21 mouse cellular contexts compared by ENCODE assay signal in genomic region chr19:32599436-32599835, GRCm38 (mm10). TPM values are rescaled to one million over a fixed set of nuclear protein-coding genes. Genes with fewer than 3 reads are reported as not detected.
A peak's percentile ranks its signal among the peaks of the same experiment; 100 is the strongest.
DNase-seq lines count a peak whose midpoint lies in the region; ATAC-seq and TF ChIP-seq lines count a peak whose summit lies in the region.
"Had no signal": no experiment of that assay in that cellular context is flagged by ENCODE, and none has a peak within 500 bp of the region (broad histone marks: within the 10 kb centered on the region; RNA-seq: fewer than 3 reads in every experiment).

No protein-coding gene starts in this region.

- peak overlapping the region; percentile 79; the same call in 1 of the 2 replicates for H3K27ac ChIP-seq in kidney, adult 2 months (ENCODE audit: insufficient read depth, low read depth, low read length)
- 0 out of 2 replicates have a peak overlapping the region, but pooled peaks have one; percentile 44 for H3K27ac ChIP-seq in kidney, postnatal 0 days
- H3K27ac ChIP-seq in limb, embryonic 13.5 days = peak overlapping the region; percentile 58
- peak overlapping the region; percentile 28 for H3K27ac ChIP-seq in limb, embryonic 14.5 days (replicated peaks; ENCODE audit: low read depth, low read length)
- H3K27ac ChIP-seq: embryonic facial prominence, embryonic 13.5 days; forebrain, embryonic 12.5 days; hindbrain, embryonic 12.5 days had no signal

- peak; percentile 68 for DNase-seq in kidney, adult 2 months
- DNase-seq in kidney, postnatal 10 days = no peak
- DNase-seq in kidney, postnatal 0 days (ENCODE audit: low spot score) = no peak
- DNase-seq in kidney, adult 11 months = no peak
- no peak for DNase-seq in limb, embryonic 14.5 days (ENCODE audit: low spot score)
- no peak for DNase-seq in testis, postnatal 10 days (ENCODE audit: low spot score)
- DNase-seq: adrenal gland, adult 8-10 months; cerebellum, adult 11-12 months; cerebellum, adult 9-10 months; cerebellum, postnatal 25 days; gastrocnemius, postnatal 10 days; heart, adult 18-20 months; heart, postnatal 4 days had no signal

- peaks cover 38% of the 10 kb centered on the region for H3K4me1 ChIP-seq in kidney, adult 2 months (ENCODE audit: control insufficient read depth, insufficient read depth, low read length)
- H3K4me1 ChIP-seq in kidney, postnatal 0 days (replicated peaks; ENCODE audit: insufficient read depth, low read length) = no peaks in the 10 kb centered on the region
- H3K4me1 ChIP-seq in limb, embryonic 13.5 days = peaks cover 51% of the 10 kb centered on the region
- peaks cover 11% of the 10 kb centered on the region for H3K4me1 ChIP-seq in limb, embryonic 14.5 days (ENCODE audit: control insufficient read depth, insufficient read depth, low read length)
- H3K4me1 ChIP-seq: forebrain, embryonic 12.5 days had no signal

- no peak for TF ChIP-seq CTCF in kidney, adult 2 months (conservative IDR thresholded peaks at IDR 0.05; ENCODE audit: insufficient read depth, insufficient read length, low read depth, low read length)
- no peak for TF ChIP-seq CTCF in kidney, postnatal 0 days (IDR thresholded peaks at IDR 0.05; ENCODE audit: low read depth)

- no peak for TF ChIP-seq POLR2A in kidney, adult 2 months (IDR thresholded peaks at IDR 0.05; ENCODE audit: low read depth, low read length)
- no peak for TF ChIP-seq POLR2A in limb, embryonic 14.5 days (IDR thresholded peaks at IDR 0.05; ENCODE audit: borderline replicate concordance, extremely low read depth, insufficient read depth, insufficient read length)

- no peak overlapping the region for H3K4me2 ChIP-seq in kidney, postnatal 0 days (ENCODE audit: low read length)
- peak overlapping the region; percentile 72 for H3K4me2 ChIP-seq in limb, embryonic 13.5 days (replicated peaks)
- H3K4me2 ChIP-seq in limb, embryonic 14.5 days (replicated peaks; ENCODE audit: low read depth, low read length, severe bottlenecking) = peak overlapping the region; percentile 70
- H3K4me2 ChIP-seq: embryonic facial prominence, embryonic 13.5 days; forebrain, embryonic 12.5 days; heart, embryonic 11.5 days; hindbrain, embryonic 12.5 days had no signal

- H3K9ac ChIP-seq in kidney, postnatal 0 days (ENCODE audit: low read depth, low read length) = no peak overlapping the region
- H3K9ac ChIP-seq in limb, embryonic 13.5 days = no peak overlapping the region
- H3K9ac ChIP-seq in limb, embryonic 14.5 days (ENCODE audit: low read depth, low read length, severe bottlenecking) = no peak overlapping the region
- H3K9ac ChIP-seq: embryonic facial prominence, embryonic 13.5 days; forebrain, embryonic 12.5 days; hindbrain, embryonic 12.5 days had no signal

- H3K4me3 ChIP-seq in kidney, adult 2 months (ENCODE audit: insufficient read depth, low read depth, low read length) = no peak overlapping the region
- H3K4me3 ChIP-seq in kidney, postnatal 0 days (replicated peaks; ENCODE audit: low read depth, low read length) = no peak overlapping the region
- peak overlapping the region; percentile 68 for H3K4me3 ChIP-seq in limb, embryonic 13.5 days
- H3K4me3 ChIP-seq in limb, embryonic 14.5 days (replicated peaks; ENCODE audit: low read length) = peak overlapping the region; percentile 14
- H3K4me3 ChIP-seq: embryonic facial prominence, embryonic 13.5 days; forebrain, embryonic 12.5 days; hindbrain, embryonic 12.5 days had no signal

- H3K9me3 ChIP-seq in kidney, postnatal 0 days (replicated peaks; ENCODE audit: low read length) = no peaks in the 10 kb centered on the region
- H3K9me3 ChIP-seq in limb, embryonic 13.5 days = no peaks in the 10 kb centered on the region
- H3K9me3 ChIP-seq in limb, embryonic 14.5 days (ENCODE audit: control insufficient read depth, low read length) = no peaks in the 10 kb centered on the region
- H3K9me3 ChIP-seq: embryonic facial prominence, embryonic 13.5 days; forebrain, embryonic 12.5 days; G1E; hindbrain, embryonic 12.5 days had no signal

- no peaks in the 10 kb centered on the region for H3K36me3 ChIP-seq in kidney, adult 2 months (ENCODE audit: control insufficient read depth, insufficient read depth, low read length)
- H3K36me3 ChIP-seq in kidney, postnatal 0 days (ENCODE audit: insufficient read depth, low read length) = no peaks in the 10 kb centered on the region
- no peaks in the 10 kb centered on the region for H3K36me3 ChIP-seq in limb, embryonic 13.5 days
- no peaks in the 10 kb centered on the region for H3K36me3 ChIP-seq in limb, embryonic 14.5 days (ENCODE audit: control insufficient read depth, insufficient read depth, low read length)
- H3K36me3 ChIP-seq: embryonic facial prominence, embryonic 13.5 days; forebrain, embryonic 12.5 days; hindbrain, embryonic 12.5 days had no signal

- WGBS in kidney, adult 2 months = 26% methylated on average over 5 of the region's 5 CpGs
- 41% methylated on average over 5 of the region's 5 CpGs for WGBS in kidney, postnatal 0 days
- WGBS in limb, embryonic 13.5 days = 61% methylated on average over 5 of the region's 5 CpGs
- WGBS in limb, embryonic 14.5 days = 64% methylated on average over 5 of the region's 5 CpGs

- no peak for ATAC-seq in kidney, postnatal 0 days (replicated peaks; ENCODE audit: low FRiP score, low read depth)
- ATAC-seq in limb, embryonic 13.5 days (ENCODE audit: low FRiP score, low read depth) = no peak
- ATAC-seq in limb, embryonic 14.5 days (ENCODE audit: low FRiP score, low read depth) = no peak
- no peak for ATAC-seq in CD4-positive, CD25-positive, alpha-beta regulatory T cell, adult 4 months
- ATAC-seq: forebrain, embryonic 16.5 days had no signal

- no peaks in the 10 kb centered on the region for H3K27me3 ChIP-seq in kidney, adult 2 months (replicated peaks; ENCODE audit: control insufficient read depth, insufficient read depth, low read length)
- no peaks in the 10 kb centered on the region for H3K27me3 ChIP-seq in kidney, postnatal 0 days (ENCODE audit: insufficient read depth, low read length)
- H3K27me3 ChIP-seq in limb, embryonic 13.5 days = peaks cover 18% of the 10 kb centered on the region
- H3K27me3 ChIP-seq in limb, embryonic 14.5 days (ENCODE audit: control insufficient read depth, insufficient read depth, low read length) = no peaks in the 10 kb centered on the region

RNA-seq across cellular contexts. Expression of gene Papss2, which starts 3.8 kb away (rescaled TPM):
- 129 and 168 TPM in 2 replicates for polyA plus RNA-seq in kidney, adult 2 months (2012; rRNA removed)
- 27.1 and 28.3 TPM in 2 replicates for polyA plus RNA-seq in kidney, postnatal 0 days (2015; fragmentation: Nextera tagmentation; extraction: Ambion mirVana)
- polyA plus RNA-seq in limb, embryonic 13.5 days (2015; fragmentation: Nextera tagmentation; extraction: Ambion mirVana) = 48.0 and 49.1 TPM in 2 replicates
- polyA plus RNA-seq in limb, embryonic 14.5 days (2012; rRNA removed) = 61.1 and 62.0 TPM in 2 replicates
- 48.2 and 51.1 TPM in 2 replicates for polyA plus RNA-seq in limb, embryonic 14.5 days (2014; fragmentation: Nextera tagmentation; extraction: Ambion mirVana)
- polyA plus RNA-seq in CD4-positive, CD25-positive, alpha-beta regulatory T cell, adult 4 months (2017; shearing (Covaris generic)) = under 1 TPM; 0.16 to 0.35 TPM

Comparison
In these comparisons a context has a peak if more than half of its experiments do, and no peak if none do; other contexts are left out.
1. H3K27ac ChIP-seq: peak in every context shown above with its lines; median percentile 79 in kidney, adult 2 months; 58 in limb, embryonic 13.5 days; 44 in kidney, postnatal 0 days; 28 in limb, embryonic 14.5 days.
2. H3K4me3 ChIP-seq: peak in limb, embryonic 13.5 days (single experiment) and limb, embryonic 14.5 days (single experiment); none in kidney, adult 2 months (single experiment) and kidney, postnatal 0 days (single experiment).
3. RNA of gene Papss2, which starts 3.8 kb away (polyA plus RNA-seq): 129 to 168 TPM in kidney, adult 2 months, 48.2 to 62.0 TPM in limb, embryonic 14.5 days, 48.0 to 49.1 TPM in limb, embryonic 13.5 days and 27.1 to 28.3 TPM in kidney, postnatal 0 days; 0.16 to 0.35 TPM in CD4-positive, CD25-positive, alpha-beta regulatory T cell, adult 4 months; every median in the first group is over 10 times any median in the second.